11 mouse cellular contexts compared by ENCODE assay signal in the genomic region with DNA sequence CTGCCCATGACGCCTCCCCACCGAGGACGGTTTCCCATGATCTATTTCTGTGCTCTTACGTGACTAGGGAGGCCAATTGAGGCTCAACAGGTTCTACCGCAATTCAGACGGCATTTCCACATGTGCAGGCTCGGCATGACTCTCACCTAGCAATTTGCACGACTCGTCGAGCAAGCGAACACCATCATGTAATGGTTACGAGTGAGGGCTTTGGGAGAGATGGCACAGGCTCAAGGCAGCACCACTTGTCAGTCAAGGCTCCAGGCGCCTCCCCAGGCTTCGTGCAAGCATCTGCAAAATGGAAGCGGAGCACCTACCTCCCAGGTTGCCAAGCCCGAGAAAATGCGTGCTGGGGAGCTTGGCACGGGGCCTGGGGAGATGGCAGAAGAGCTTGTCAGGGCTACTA. TPM values are rescaled to one million over a fixed set of nuclear protein-coding genes. Genes with fewer than 3 reads are reported as not detected.
DNase-seq lines count a peak whose midpoint lies in the region; ATAC-seq and TF ChIP-seq lines count a peak whose summit lies in the region.
"Had no signal": no experiment of that assay in that cellular context is flagged by ENCODE, and none has a peak within 500 bp of the region (broad histone marks: within the 10 kb centered on the region; RNA-seq: fewer than 3 reads in every experiment).

No protein-coding gene starts in this region.

- H3K9ac ChIP-seq in hindbrain, embryonic 14.5 days, result no peak overlapping the region
- no peak overlapping the region for H3K9ac ChIP-seq in CH12.LX (ENCODE audit: insufficient read depth, low read depth)
- H3K9ac ChIP-seq: hindbrain, embryonic 12.5 days; liver, embryonic 13.5 days had no signal

- no peaks in the 10 kb centered on the region for H3K27me3 ChIP-seq in hindbrain, embryonic 10.5 days (ENCODE audit: insufficient read depth, poor library complexity, severe bottlenecking)
- H3K27me3 ChIP-seq in hindbrain, embryonic 14.5 days (ENCODE audit: control insufficient read depth, insufficient read depth, low read length), result no peaks in the 10 kb centered on the region
- H3K27me3 ChIP-seq in CH12.LX (replicated peaks), result no peaks in the 10 kb centered on the region
- no peaks in the 10 kb centered on the region for H3K27me3 ChIP-seq in thymus, adult 2 months (ENCODE audit: control insufficient read depth, insufficient read depth, low read length)
- H3K27me3 ChIP-seq: hindbrain, embryonic 12.5 days; liver, embryonic 13.5 days; midbrain, embryonic 13.5 days had no signal

- in situ Hi-C loops in CH12.LX (cut with MboI; ENCODE audit: low pct_ligation_motif_present, low pct_unique_long_range_greater_than_20kb, low sequenced_read_pairs), result no loop called here

- TF ChIP-seq RAD21 in CH12.LX (IDR thresholded peaks at IDR 0.05; ENCODE audit: low read depth, low read length), result no peak

- peaks cover 81% of the 10 kb centered on the region for H3K4me1 ChIP-seq in hindbrain, embryonic 10.5 days (replicated peaks)
- H3K4me1 ChIP-seq in hindbrain, embryonic 14.5 days (replicated peaks; ENCODE audit: control insufficient read depth, insufficient read depth, low read length), result peaks cover 27% of the 10 kb centered on the region
- peaks cover 50 to 91% of the 10 kb centered on the region in 2 experiments for H3K4me1 ChIP-seq in CH12.LX (ENCODE audit: control insufficient read depth in 1 of 2, insufficient read depth in 2 of 2)
- peaks cover 47% of the 10 kb centered on the region for H3K4me1 ChIP-seq in thymus, adult 2 months (replicated peaks; ENCODE audit: control insufficient read depth, insufficient read depth, low read length)

- H3K27ac ChIP-seq in hindbrain, embryonic 10.5 days, result 0 out of 2 replicates have a peak overlapping the region, but pooled peaks have one; percentile 9
- no peak overlapping the region for H3K27ac ChIP-seq in hindbrain, embryonic 14.5 days
- no peak overlapping the region for H3K27ac ChIP-seq in CH12.LX (ENCODE audit: insufficient read depth, low read depth)
- no peak overlapping the region for H3K27ac ChIP-seq in thymus, adult 2 months (ENCODE audit: control insufficient read depth, insufficient read depth, low read length)
- H3K27ac ChIP-seq: hindbrain, embryonic 12.5 days; liver, embryonic 13.5 days; midbrain, embryonic 13.5 days had no signal

- H3K79me2 ChIP-seq in CH12.LX (replicated peaks; ENCODE audit: control insufficient read depth, extremely low read depth, insufficient read depth, poor library complexity, severe bottlenecking), result 0 out of 2 replicates have a peak, but pooled peaks cover 2% of the 10 kb centered on the region

- H3K9me3 ChIP-seq in hindbrain, embryonic 10.5 days, result no peaks in the 10 kb centered on the region
- no peaks in the 10 kb centered on the region for H3K9me3 ChIP-seq in hindbrain, embryonic 14.5 days (ENCODE audit: control insufficient read depth, low read length)
- no peaks in the 10 kb centered on the region for H3K9me3 ChIP-seq in CH12.LX (replicated peaks; ENCODE audit: low read length)
- H3K9me3 ChIP-seq: hindbrain, embryonic 12.5 days; liver, embryonic 13.5 days; midbrain, embryonic 13.5 days had no signal

- 0 out of 2 replicates have a peak, but pooled peaks have one; percentile 17 for TF ChIP-seq EP300 in CH12.LX (IDR thresholded peaks at IDR 0.05; ENCODE audit: low read length)

- ATAC-seq in hindbrain, embryonic 14.5 days (ENCODE audit: low FRiP score), result no peak
- ATAC-seq: midbrain, embryonic 13.5 days had no signal

- no peak overlapping the region for H3K4me3 ChIP-seq in hindbrain, embryonic 10.5 days
- H3K4me3 ChIP-seq in hindbrain, embryonic 14.5 days (replicated peaks; ENCODE audit: low read length), result no peak overlapping the region
- H3K4me3 ChIP-seq in CH12.LX (replicated peaks in 1 of 3; ENCODE audit: low read depth in 2 of 3, low read length in 2 of 3, poor library complexity in 1 of 3), result no peak overlapping the region
- H3K4me3 ChIP-seq in thymus, adult 2 months (ENCODE audit: control insufficient read depth, insufficient read depth, low read length), result no peak overlapping the region
- H3K4me3 ChIP-seq: hindbrain, embryonic 12.5 days; liver, embryonic 13.5 days; midbrain, embryonic 13.5 days had no signal

- WGBS in hindbrain, embryonic 10.5 days, result 78% methylated on average over 18 of the region's 18 CpGs
- 63% methylated on average over 18 of the region's 18 CpGs for WGBS in hindbrain, embryonic 14.5 days
- WGBS in thymus, adult 2 months, result 94% methylated on average over 18 of the region's 18 CpGs

- no peak for TF ChIP-seq POLR2A in CH12.LX (IDR thresholded peaks at IDR 0.05; ENCODE audit: low read depth, low read length)
- TF ChIP-seq POLR2A in thymus, adult 2 months (IDR thresholded peaks at IDR 0.05; ENCODE audit: control insufficient read depth, extremely low read depth, insufficient read depth, low read length, poor library complexity), result no peak

- dilution Hi-C loops in CH12.LX (cut with MboI; ENCODE audit: extremely low pct_ligation_motif_present, extremely low pct_unique_long_range_greater_than_20kb, low sequenced_read_pairs), result no loop called here

- peaks cover 13% of the 10 kb centered on the region for H3K36me3 ChIP-seq in hindbrain, embryonic 10.5 days
- peaks cover 10% of the 10 kb centered on the region for H3K36me3 ChIP-seq in hindbrain, embryonic 14.5 days (replicated peaks; ENCODE audit: control insufficient read depth, insufficient read depth)
- peaks cover 0 to 20% of the 10 kb centered on the region in 2 experiments for H3K36me3 ChIP-seq in CH12.LX (replicated peaks in 1 of 2; ENCODE audit: control insufficient read depth in 1 of 2, insufficient read depth in 1 of 2, low read length in 1 of 2)
- no peaks in the 10 kb centered on the region for H3K36me3 ChIP-seq in thymus, adult 2 months (ENCODE audit: control insufficient read depth, insufficient read depth, low read length)

- TF ChIP-seq CTCF in CH12.LX (conservative IDR thresholded peaks at IDR 0.05 in 1 of 2, IDR thresholded peaks at IDR 0.05 in 1 of 2; ENCODE audit: low read depth in 2 of 2, low read length in 2 of 2), result no peak
- TF ChIP-seq CTCF in thymus, adult 2 months (IDR thresholded peaks at IDR 0.05; ENCODE audit: borderline replicate concordance, control insufficient read depth, extremely low read depth, insufficient read depth, low read length, poor library complexity), result no peak

- DNase-seq in hindbrain, embryonic 10.5 days (ENCODE audit: low spot score), result no peak
- no peak for DNase-seq in hindbrain, embryonic 14.5 days (ENCODE audit: low spot score)
- peak; percentile 71 for DNase-seq in CH12.LX (ENCODE audit: extremely low read depth)
- DNase-seq in brain, adult 2 months (ENCODE audit: low read depth, low spot score), result peak; percentile 66
- DNase-seq in gonadal fat pad, adult 2 months (ENCODE audit: low read depth), result peak; percentile 75
- DNase-seq in adrenal gland, adult 18-20 months (ENCODE audit: low spot score in 2 of 2), result no peak
- DNase-seq in thymus, adult 2 months, result no peak
- DNase-seq: adrenal gland, adult 8-10 months; liver, embryonic 13.5 days had no signal

- H3K4me2 ChIP-seq in hindbrain, embryonic 14.5 days (replicated peaks), result no peak overlapping the region
- no peak overlapping the region for H3K4me2 ChIP-seq in CH12.LX (ENCODE audit: insufficient read depth, low read depth, poor library complexity, severe bottlenecking)
- H3K4me2 ChIP-seq: hindbrain, embryonic 12.5 days; liver, embryonic 13.5 days; midbrain, embryonic 13.5 days had no signal

RNA-seq across cellular contexts. Expression of a gene that starts 18.0 kb away (rescaled TPM):
- 70.3 and 101 TPM in 2 replicates for polyA plus RNA-seq in hindbrain, embryonic 10.5 days (2016; fragmentation: Nextera tagmentation; extraction: Ambion mirVana)
- 40.7 and 50.8 TPM in 2 replicates for polyA plus RNA-seq in hindbrain, embryonic 14.5 days (2014; fragmentation: Nextera tagmentation; extraction: Ambion mirVana)
- total RNA-seq in CH12.LX (2012; rRNA removed) (49.6 and 49.9 TPM in 2 replicates), CH12.LX (2014; rRNA removed) (23.3 and 24.9 TPM in 2 replicates)
- polyA plus RNA-seq in CH12.LX (2012; ENCODE audit: insufficient read length, low read depth), result 46.4 and 53.9 TPM in 2 replicates
- polyA plus RNA-seq in gonadal fat pad, adult 2 months (2012; rRNA removed), result 75.4 and 75.5 TPM in 2 replicates
- total RNA-seq in adrenal gland, adult 18-20 months (2021), result 100 to 1,000 TPM in 1 of 2 experiments, 10 to 100 TPM in 1; 79.1 to 115 TPM
- 76.8 and 81.7 TPM in 2 replicates for polyA plus RNA-seq in thymus, adult 2 months (2012; rRNA removed)

RNA-seq across cellular contexts. Expression of a gene that starts 22.5 kb away (rescaled TPM):
- polyA plus RNA-seq in hindbrain, embryonic 10.5 days (2016; fragmentation: Nextera tagmentation; extraction: Ambion mirVana), result 32.3 and 37.8 TPM in 2 replicates
- polyA plus RNA-seq in hindbrain, embryonic 14.5 days (2014; fragmentation: Nextera tagmentation; extraction: Ambion mirVana), result 39.9 and 42.3 TPM in 2 replicates
- 31.9 and 34.7 TPM in 2 replicates for total RNA-seq in CH12.LX (2012; rRNA removed)
- 26.3 and 31.3 TPM in 2 replicates for total RNA-seq in CH12.LX (2014; rRNA removed)
- 65.6 and 72.3 TPM in 2 replicates for polyA plus RNA-seq in CH12.LX (2012; ENCODE audit: insufficient read length, low read depth)
- polyA plus RNA-seq in gonadal fat pad, adult 2 months (2012; rRNA removed), result 130 and 136 TPM in 2 replicates
- total RNA-seq in adrenal gland, adult 18-20 months (2021), result 100 to 1,000 TPM; 121 to 128 TPM
- polyA plus RNA-seq in thymus, adult 2 months (2012; rRNA removed), result 48.6 and 56.5 TPM in 2 replicates

RNA-seq across cellular contexts. Expression of a gene that starts 26.8 kb away (rescaled TPM):
- polyA plus RNA-seq in hindbrain, embryonic 10.5 days (2016; fragmentation: Nextera tagmentation; extraction: Ambion mirVana), result 119 and 148 TPM in 2 replicates
- 78.6 and 81.9 TPM in 2 replicates for polyA plus RNA-seq in hindbrain, embryonic 14.5 days (2014; fragmentation: Nextera tagmentation; extraction: Ambion mirVana)
- total RNA-seq in CH12.LX (2012; rRNA removed) (66.9 and 78.7 TPM in 2 replicates), CH12.LX (2014; rRNA removed) (70.0 and 78.9 TPM in 2 replicates)
- polyA plus RNA-seq in CH12.LX (2012; ENCODE audit: insufficient read length, low read depth), result 164 and 185 TPM in 2 replicates
- polyA plus RNA-seq in gonadal fat pad, adult 2 months (2012; rRNA removed), result 30.7 and 35.3 TPM in 2 replicates
- total RNA-seq in adrenal gland, adult 18-20 months (2021), result 100 to 1,000 TPM in 1 of 2 experiments, 10 to 100 TPM in 1; 83.9 to 102 TPM
- 36.1 and 42.2 TPM in 2 replicates for polyA plus RNA-seq in thymus, adult 2 months (2012; rRNA removed)

RNA-seq across cellular contexts. Expression of a gene that starts 36.7 kb away (rescaled TPM):
- 20.9 and 28.3 TPM in 2 replicates for polyA plus RNA-seq in hindbrain, embryonic 10.5 days (2016; fragmentation: Nextera tagmentation; extraction: Ambion mirVana)
- 1.8 and 2.9 TPM in 2 replicates for polyA plus RNA-seq in hindbrain, embryonic 14.5 days (2014; fragmentation: Nextera tagmentation; extraction: Ambion mirVana)
- total RNA-seq in CH12.LX (2012; rRNA removed) (25.6 and 26.2 TPM in 2 replicates), CH12.LX (2014; rRNA removed) (9.7 and 11.4 TPM in 2 replicates)
- 34.0 and 35.2 TPM in 2 replicates for polyA plus RNA-seq in CH12.LX (2012; ENCODE audit: insufficient read length, low read depth)
- 1.0 and 1.1 TPM in 2 replicates for polyA plus RNA-seq in gonadal fat pad, adult 2 months (2012; rRNA removed)
- total RNA-seq in adrenal gland, adult 18-20 months (2021), result under 1 TPM in 1 of 2 experiments, not detected in 1; 0.46 TPM
- polyA plus RNA-seq in thymus, adult 2 months (2012; rRNA removed), result 13.0 and 17.7 TPM in 2 replicates

RNA-seq across cellular contexts. Expression of a gene that starts 55.7 kb away (rescaled TPM):
- 36.1 and 41.2 TPM in 2 replicates for polyA plus RNA-seq in hindbrain, embryonic 10.5 days (2016; fragmentation: Nextera tagmentation; extraction: Ambion mirVana)
- polyA plus RNA-seq in hindbrain, embryonic 14.5 days (2014; fragmentation: Nextera tagmentation; extraction: Ambion mirVana), result 32.7 and 35.0 TPM in 2 replicates
- total RNA-seq in CH12.LX (2012; rRNA removed), result 56.7 and 63.1 TPM in 2 replicates
- total RNA-seq in CH12.LX (2014; rRNA removed), result 36.1 and 38.5 TPM in 2 replicates
- 29.7 and 35.4 TPM in 2 replicates for polyA plus RNA-seq in CH12.LX (2012; ENCODE audit: insufficient read length, low read depth)
- polyA plus RNA-seq in gonadal fat pad, adult 2 months (2012; rRNA removed), result 19.6 and 21.1 TPM in 2 replicates
- 10 to 100 TPM; 12.0 to 13.6 TPM for total RNA-seq in adrenal gland, adult 18-20 months (2021)
- 26.2 and 31.3 TPM in 2 replicates for polyA plus RNA-seq in thymus, adult 2 months (2012; rRNA removed)

Comparison
In these comparisons a context has a peak if more than half of its experiments do, and no peak if none do; other contexts are left out.
1. DNase-seq: peak in CH12.LX (single experiment), brain, adult 2 months (single experiment) and gonadal fat pad, adult 2 months (single experiment); none in hindbrain, embryonic 10.5 days (single experiment), hindbrain, embryonic 14.5 days (single experiment), adrenal gland, adult 18-20 months (0 of 2) and thymus, adult 2 months (single experiment).